Mouse (Mus musculus): ENCODE data around the gene Ccdc106.
A peak's percentile ranks its signal among the peaks of the same experiment; 100 is the strongest.
"Not testable (repeated sequence)": the region's sequence is repeated elsewhere in the genome, so short reads cannot be mapped to it uniquely, and the experiment has no call there.

Ccdc106 gene

GRCm38 (mm10) chr7:5020000-5020681 lies at the start of gene Ccdc106, which contains the start of gene Zfp865:
Ccdc106 (plus strand) TSS chr7:5020553.
Zfp865 (plus strand) TSS chr7:5020376.
- peak; percentile 99 for DNase-seq

DNA sequence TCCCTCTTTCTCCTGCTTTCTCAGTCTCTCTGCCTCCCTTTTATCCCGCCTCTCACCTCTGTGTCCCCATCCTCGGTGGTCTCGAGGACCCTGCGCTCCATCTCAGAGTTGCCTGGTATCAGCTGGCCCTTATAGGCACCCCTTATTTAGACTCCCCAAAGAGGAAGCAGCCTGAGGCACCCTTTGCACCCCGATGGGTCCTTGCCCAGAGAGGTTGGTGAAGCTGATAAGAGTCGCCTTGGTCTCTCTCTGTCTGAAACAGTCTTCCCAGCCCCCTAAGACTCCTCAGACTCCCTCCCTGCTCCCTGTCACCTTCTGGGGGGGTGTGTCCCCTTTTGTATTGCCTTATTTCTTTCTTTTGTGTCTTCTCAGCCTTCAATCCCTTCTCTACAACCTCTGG lies 49.3 kb upstream of the Ccdc106 start, which contains the start of gene Sbk3:
TSS of gene Sbk3 (minus strand) at position 101 of the 400 bp plus-strand sequence.
- DNase-seq: no peak

- no peak for DNase-seq
These were observed 48.6 kb upstream of the Ccdc106 start for GRCm38 (mm10) chr7:4971710-4972109.

- DNase-seq: no peak
These were observed 47.9 kb upstream of the Ccdc106 start for GRCm38 (mm10) chr7:4972321-4973047.

GRCm38 (mm10) chr7:4975455-4975854 lies 44.9 kb upstream of the Ccdc106 start:
- DNase-seq: no peak

GRCm38 (mm10) chr7:4976832-4977231 lies 43.5 kb upstream of the Ccdc106 start:
- DNase-seq: no peak

DNA sequence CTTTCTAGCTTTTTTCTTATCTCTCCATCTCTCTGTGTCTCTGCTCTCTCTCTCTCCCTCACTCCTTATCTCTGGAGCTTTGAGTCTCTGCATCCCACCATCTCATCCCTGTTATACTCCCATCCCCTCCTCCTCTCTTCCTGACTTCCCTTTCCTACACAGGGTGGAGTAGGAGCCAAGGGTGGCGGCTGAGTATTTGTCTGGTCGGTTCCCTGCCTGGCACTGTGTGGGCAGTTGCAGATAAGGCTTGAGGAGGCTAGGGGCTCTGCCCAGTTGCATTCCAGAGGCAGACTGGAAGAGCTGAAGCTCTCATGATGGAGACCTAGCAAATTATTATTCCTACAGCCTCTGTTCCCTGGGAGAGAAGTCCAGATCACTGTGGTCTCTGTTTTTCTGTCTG lies 32.1 kb upstream of the Ccdc106 start:
- no peak for DNase-seq

DNA sequence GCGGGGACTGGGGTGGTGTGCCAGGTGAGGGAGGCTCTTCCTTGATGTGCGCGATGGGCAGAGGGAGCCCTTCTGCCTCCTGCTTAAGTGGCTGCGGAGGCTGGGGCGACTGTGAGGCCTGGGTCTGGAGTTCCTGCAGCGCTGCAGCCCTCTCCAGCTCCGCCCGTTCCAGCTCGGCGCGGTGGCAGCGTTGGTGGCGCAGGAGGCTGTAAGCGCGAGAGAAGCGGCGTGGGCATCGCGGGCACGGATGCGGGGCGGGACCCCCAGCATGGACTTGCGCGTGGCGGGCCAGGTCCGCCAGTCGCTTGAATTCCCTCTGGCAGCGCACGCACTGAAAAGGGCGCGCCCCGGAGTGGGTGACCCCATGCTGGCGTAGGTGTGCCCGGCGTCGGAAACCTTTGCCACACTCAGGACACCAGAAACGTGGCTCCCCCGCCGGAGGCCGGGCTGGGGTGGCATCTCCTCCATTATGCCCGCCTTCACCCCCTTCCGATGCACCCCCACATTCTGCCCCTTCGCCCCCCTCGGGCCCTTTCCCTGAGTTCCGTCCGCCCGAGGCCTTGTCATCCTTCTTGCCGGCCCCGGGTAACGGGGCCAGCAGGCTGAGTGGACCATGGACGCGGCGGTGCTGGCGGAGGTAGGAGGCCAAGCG lies 26.9 kb upstream of the Ccdc106 start:
- DNase-seq: no peak

DNA sequence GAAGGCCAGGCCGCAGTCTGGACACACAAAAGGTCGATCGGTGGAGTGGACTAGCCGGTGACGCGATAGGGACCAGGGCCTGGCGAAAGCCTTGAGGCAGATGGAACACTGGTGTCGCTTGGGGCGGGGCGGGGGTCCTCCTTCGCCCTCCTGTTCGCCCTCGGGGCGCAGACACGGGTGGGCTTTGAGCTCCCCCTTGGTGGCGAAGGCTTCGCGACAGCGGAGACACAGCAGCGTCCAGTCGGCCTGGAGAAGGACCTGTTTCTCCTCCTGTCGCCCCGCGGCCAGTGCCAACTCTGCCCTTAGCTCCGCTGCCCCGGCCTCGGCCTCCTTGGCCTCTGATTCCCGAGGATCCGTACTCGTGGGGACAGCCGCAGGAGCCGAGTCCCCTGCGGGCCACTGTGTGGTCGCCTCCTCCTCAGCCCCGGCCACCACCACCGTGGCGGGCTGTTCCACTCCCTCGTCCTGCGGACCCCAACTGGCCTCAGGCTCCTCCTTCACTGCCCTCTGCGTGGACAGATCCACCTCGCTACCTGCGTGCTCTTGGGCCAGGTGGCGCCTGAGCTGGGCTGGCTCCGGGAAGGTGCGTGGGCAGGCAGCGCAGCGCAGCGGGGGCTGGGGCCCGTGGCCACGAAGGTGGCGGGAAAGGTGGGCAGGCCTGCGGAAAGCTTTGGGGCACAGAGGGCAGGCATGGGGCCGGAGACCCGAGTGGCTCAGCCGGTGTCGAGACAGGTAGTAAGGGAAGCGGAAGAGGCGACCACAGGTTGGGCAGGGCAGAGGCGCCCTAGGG lies 26.2 kb upstream of the Ccdc106 start:
- DNase-seq: no peak

DNA sequence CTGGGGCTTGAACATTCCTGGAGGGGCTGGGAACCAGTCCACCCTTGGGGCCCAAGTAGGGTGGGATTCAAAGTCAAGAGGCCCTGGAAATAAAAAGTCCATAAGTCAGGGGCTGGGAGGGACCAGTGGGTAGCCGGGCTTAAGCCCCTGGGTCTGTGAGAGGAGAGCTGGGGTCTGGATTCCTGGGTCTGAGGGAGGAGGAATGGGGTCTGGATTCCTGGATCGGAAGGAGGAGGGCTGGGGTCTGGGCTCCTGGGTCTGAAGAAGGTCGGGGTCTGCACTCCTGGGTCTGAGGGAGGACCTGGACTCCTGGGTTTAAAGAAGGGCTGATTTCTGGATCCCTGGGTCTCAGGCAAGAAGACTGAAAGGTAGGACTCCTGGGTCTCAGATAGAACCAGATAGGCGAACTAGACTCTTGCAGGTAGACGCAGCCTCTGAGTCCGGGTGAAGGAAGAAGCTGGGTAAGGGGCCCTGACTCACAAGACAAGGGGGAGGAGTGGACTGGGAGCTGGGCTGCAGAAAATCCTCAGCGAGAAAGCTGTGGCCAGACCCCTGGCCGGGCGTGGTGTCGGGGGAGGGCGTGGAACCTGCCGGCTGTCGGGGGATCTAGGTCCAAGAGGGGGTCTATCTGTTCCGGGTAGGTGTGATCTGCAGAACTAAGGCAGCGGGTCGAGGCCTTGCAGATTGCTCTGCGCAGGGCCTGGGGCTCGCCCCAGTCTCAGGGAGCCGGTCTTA lies 24.9 kb upstream of the Ccdc106 start:
- DNase-seq: no peak

- DNase-seq: peak; percentile 98
These were observed 24.1 kb upstream of the Ccdc106 start, which contains the start of gene Zfp579 for GRCm38 (mm10) chr7:4996003-4996895. Zfp579 (minus strand) TSS chr7:4996158.

GRCm38 (mm10) chr7:4996934-4997333 lies 23.4 kb upstream of the Ccdc106 start:
- DNase-seq: no peak

DNA sequence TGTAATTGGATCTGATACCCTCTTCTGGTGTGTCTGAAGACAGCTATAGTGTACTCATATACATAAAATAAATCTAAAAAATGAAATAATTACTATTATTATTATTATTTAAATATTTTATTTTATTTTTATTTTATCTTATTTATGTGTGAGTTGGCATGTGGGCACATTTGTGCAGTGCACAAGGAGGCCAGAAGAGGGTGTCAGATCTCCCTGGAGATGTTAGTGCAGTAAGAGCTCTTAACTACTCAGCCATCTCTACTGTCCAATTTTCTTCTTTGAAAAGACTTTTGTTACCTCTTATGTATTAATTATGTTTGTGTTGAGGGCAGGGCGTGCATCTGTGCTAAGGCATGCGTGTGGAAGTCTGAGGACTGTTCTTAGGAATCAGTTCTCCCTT lies 20.5 kb upstream of the Ccdc106 start:
- no peak for DNase-seq

DNA sequence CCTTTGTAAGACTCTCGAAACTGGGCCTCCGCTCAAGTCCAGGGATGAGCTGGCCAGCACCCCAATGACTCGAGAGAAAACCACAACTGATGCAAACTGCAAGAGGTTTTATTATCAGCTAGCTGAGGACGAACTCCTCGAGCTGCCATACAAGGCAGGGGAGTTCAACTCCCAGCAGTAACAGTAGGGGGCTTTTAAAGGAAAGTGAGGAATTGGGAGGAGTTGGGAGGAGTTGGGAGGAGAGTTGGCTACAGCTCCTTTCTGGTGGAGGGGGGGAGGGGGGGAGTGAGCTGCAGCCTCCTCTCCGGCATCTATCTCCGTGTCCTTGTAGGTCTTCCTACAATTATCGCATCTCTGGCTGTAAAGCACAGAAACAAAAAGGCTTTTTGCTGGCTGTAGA lies 17.5 kb upstream of the Ccdc106 start:
- not testable (repeated sequence) for DNase-seq

- DNase-seq: no peak
These were observed 12.1 kb upstream of the Ccdc106 start for GRCm38 (mm10) chr7:5008229-5008628.

DNA sequence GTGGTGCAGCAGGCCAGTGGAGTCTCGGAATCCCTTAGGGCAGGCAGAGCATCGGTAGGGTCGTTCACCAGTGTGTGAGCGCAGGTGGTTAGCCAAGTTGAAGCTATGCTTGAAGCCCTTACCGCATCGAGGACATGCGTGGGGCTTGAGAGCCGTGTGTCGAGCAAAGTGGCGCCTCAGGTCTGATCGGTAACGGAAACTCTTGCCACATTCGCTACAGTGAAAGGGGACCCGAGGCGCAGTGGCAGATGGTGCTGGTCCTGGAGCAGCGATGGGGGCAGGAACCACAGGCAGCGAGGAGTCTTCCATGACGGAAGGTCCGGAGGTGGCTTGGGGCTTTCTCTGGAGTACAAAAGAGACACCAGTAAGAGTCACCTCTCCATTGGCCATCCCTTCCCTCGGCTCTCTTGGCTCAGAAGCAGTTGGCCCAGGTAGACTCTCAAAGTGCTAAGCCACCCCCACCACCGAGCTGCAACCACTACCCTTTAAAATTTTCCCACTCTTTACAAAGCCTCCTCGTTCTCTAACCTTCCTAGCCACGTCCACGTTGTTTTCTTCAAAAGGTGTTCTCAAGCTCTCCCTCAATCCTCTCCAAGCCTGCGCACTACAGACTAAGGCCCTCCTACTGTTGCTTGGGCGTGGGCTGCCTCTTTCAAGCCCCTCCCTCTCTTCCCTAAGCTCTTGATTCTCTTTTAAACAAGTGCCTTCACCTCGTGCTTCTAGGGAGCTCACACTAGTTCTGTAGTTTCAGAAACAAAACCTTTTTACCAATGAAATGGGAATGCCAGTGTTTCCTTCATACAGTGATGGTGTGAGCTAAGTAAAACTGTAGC lies 7.5 kb upstream of the Ccdc106 start:
- no peak for DNase-seq

GRCm38 (mm10) chr7:5014251-5015117 lies 5.9 kb upstream of the Ccdc106 start, which contains the start of the genes Zfp524 and Fiz1:
Zfp524 (plus strand) TSS chr7:5014415.
Fiz1 (minus strand) TSS chr7:5014697.
- DNase-seq: peak; percentile 95

DNA sequence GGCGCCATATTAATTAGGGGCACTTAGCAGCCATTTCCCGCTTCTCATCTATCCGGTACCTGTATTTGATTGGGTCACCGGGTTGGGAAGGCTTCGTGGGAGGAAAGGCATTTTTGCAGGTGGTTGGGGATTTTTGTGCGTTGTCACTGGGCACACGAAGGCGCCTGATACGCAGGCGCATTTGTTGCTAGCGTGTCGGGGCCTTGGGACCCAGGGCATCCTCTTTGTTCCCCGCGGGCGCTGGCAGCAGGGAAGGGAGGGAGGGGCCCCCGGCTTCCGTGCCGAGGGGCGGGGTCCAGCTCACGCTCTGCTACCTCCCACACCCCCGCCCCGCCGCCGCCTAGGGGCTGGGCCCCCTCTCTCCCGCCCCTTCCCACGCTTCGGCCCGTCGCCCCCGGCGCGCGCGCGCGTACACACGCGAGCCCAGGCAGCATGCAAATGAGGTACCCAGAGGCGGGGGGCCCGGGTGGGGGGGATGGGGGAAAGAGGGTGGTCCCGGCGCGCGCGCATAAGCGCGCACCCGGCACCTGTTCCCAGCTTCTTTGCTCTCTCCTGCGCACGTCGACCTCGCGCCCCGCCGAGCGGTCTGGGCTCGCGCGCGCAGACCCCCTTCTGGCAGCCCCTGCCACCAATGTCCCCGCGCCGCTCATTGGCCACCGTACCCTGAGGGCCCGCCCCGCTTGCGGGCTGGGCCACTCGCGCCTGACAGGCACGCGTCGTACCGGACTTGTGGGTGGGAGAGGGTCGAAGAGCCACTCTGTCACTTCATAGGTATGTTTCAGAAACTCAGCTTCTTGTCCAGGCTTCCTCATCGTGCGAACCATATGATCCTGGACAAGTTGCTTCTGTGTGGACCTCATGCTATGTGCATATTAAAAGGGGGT lies 5.0 kb upstream of the Ccdc106 start, which contains the start of gene Gm44973:
TSS of gene Gm44973 (plus strand) at position 379 of the 884 bp plus-strand sequence.
- DNase-seq: peak; percentile 95
